Mouse (Mus musculus) brown adipose tissue, adult 24 weeks (tissue): ENCODE measurements at regions not wholly inside any gene's neighbourhood (a gene's known extent, or its start where the extent isn't known, plus 50 kb on each side); places are given as distances from the start of the nearest gene placed in this dataset.

ENCODE experiments used
- H3K27ac ChIP-seq: fragments of 200-500 bp; replicated peaks from 2 replicates; pipeline ENCODE4 v1.5.1; 2012; ENCODE audit warnings: low read depth, mild to moderate bottlenecking, low read length
- H3K4me1 ChIP-seq: fragments of 200-500 bp; 2 replicates; pipeline ENCODE4 v1.6.1; 2012; ENCODE audit warnings: low read length, mixed read lengths; ENCODE audit not compliant: control insufficient read depth, insufficient read depth, insufficient read length
- H3K4me3 ChIP-seq: fragments of 200-500 bp; 2 replicates; pipeline ENCODE4 v1.5.1; 2012; ENCODE audit warnings: low read depth, mild to moderate bottlenecking, low read length, moderate library complexity; ENCODE audit not compliant: insufficient read depth

DNA sequence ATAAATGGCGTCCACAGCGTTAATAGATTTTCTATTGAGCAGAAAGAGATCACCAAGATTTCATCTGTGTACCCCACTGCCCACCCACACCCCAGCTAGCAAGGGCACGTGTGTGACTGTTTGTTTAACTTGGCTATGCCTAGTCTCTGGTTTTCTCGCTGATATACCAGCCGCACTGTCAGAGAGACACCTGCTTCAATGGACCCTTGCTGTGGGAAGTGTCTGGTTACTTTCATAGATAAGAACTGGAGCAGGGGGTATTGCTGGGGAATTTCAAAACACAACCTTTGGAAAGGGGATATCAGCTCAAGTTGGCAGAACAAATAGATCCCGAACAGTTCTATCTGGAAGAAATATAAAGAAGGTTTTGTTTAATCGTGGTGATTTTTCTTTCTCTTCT, 656.8 kb upstream of the Cdh5 start:
- H3K27ac ChIP-seq, result no peak overlapping the region
- no peak overlapping the region for H3K4me3 ChIP-seq
- no peaks in the 10 kb centered on the region for H3K4me1 ChIP-seq

- H3K4me3 ChIP-seq, result no peak overlapping the region
- no peak overlapping the region for H3K27ac ChIP-seq
- no peaks in the 10 kb centered on the region for H3K4me1 ChIP-seq
Observed at GRCm38 (mm10) chr8:103445378-103445777, 656.0 kb upstream of the Cdh5 start.

- no peak overlapping the region for H3K4me3 ChIP-seq
- no peak overlapping the region for H3K27ac ChIP-seq
- no peaks in the 10 kb centered on the region for H3K4me1 ChIP-seq
Observed at GRCm38 (mm10) chr8:103447916-103448315, 653.5 kb upstream of the Cdh5 start.

DNA sequence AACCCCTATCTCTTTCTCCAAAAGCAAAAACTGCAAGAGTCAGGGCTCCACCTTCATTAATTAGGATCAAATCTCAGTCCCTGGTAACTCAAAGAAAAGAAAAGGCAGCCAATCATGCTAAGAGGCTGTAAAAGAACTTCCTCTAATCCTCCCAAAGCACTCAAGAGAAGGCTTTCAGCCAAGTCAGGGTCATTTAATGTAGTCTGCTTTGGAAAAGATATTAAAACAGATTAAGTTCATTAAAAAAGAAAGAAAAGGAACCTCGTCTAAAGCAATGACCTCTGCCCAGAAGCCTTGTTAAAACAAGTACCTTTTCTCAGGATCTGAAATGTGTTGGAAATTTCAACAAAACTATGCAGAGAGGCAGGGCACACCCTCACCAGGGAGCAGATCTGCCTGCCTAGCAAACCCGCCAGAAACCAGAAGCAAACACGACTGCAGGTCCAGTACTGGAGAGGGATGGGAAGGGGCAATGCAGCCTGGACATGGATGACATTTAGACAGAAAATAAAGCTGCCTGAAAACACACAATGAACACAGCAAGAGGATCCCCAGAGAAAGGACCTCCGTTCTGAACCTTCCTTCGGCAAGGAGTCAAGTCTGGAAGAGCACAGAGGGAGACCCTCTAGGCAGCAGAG, 649.9 kb upstream of the Cdh5 start:
- Histone ChIP-seq H3K4me3 (no peak overlapping the region), H3K4me1 (no peaks in the 10 kb centered on the region), H3K27ac (no peak overlapping the region)

GRCm38 (mm10) chr8:103457176-103457575, 644.2 kb upstream of the Cdh5 start:
- H3K4me3 ChIP-seq, result no peak overlapping the region
- no peak overlapping the region for H3K27ac ChIP-seq
- H3K4me1 ChIP-seq, result no peaks in the 10 kb centered on the region

DNA sequence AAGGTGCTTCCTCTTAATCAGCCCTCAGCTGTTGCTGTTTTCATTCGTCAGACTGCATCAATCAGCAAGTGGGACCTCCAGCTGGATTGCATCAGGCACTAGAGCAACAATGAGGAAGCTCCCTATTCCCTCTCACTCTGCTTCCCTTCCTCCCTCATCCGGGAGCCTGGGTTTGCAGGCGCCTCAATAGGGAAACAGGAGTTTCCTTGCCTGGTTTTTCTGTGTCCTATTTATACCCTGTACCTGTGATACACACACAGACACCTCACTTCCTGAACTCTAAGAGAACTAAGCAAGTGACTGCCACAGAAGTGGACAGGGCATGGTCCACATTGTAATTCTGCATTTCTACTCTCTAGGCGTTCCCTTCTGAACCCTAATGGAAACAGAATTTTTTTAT, 637.9 kb upstream of the Cdh5 start:
- no peak overlapping the region for H3K27ac ChIP-seq
- H3K4me3 ChIP-seq, result no peak overlapping the region
- H3K4me1 ChIP-seq, result no peaks in the 10 kb centered on the region

DNA sequence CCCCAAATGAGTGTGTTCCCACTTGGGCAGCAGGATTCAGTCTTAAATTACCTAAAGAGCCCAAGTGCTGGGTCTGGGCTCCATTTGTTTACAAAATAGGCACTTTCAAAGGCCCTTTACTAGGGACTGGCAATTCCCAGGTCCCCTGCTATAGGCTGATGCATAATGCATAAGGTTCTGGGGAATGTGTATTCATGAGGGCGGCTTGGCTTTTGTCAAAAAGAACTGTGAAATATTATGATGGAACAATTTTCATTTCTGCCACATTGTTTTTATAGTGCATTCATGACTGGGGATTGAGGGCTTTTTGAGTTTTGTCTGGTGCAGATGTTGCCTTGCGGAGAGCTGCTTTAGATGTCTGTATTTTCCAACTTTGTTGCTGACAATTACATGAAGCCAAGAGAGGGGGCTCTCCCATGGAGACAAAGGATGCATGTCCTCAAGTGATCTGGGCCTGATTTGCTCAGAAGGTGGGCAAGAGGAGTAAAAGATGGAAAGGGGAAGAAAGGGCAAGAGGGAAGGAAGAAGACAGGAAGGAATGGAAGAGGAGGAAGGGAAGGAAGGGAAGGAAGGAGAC, 636.6 kb upstream of the Cdh5 start:
- H3K4me1 ChIP-seq, result no peaks in the 10 kb centered on the region
- no peak overlapping the region for H3K4me3 ChIP-seq
- no peak overlapping the region for H3K27ac ChIP-seq

DNA sequence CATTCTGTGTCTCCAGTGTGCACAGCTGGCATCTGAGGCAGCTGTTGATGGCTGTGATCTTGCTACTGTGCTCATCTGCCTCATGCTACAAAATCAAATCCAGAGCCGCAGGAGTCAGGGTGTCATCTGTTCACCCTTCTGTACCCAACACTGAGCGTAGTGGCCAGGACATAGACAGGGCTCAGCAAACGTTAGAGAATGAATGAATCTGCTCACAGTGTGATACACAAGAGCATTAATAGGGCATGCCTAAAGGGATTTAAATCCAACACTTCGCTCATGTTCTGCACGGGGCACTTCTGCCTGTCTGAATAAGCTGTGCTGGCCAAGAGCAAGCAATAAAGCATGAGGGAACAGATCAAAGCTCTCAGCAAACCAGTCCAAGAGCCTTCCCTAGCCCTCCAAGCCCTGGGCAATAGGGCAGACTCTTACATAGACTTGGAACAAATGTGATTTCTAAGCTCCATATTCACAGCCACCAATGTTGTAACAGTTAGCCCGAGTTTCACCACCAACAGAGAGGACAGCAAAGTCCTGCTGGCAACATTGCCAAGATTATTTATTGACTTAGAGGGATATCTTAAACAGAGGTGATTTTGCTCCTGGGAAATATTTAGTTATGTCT, 633.8 kb upstream of the Cdh5 start:
- Histone ChIP-seq H3K27ac (no peak overlapping the region), H3K4me3 (no peak overlapping the region), H3K4me1 (no peaks in the 10 kb centered on the region)

GRCm38 (mm10) chr8:103469049-103469448, 632.4 kb upstream of the Cdh5 start:
- Histone ChIP-seq H3K27ac (no peak overlapping the region), H3K4me3 (no peak overlapping the region), H3K4me1 (no peaks in the 10 kb centered on the region)

DNA sequence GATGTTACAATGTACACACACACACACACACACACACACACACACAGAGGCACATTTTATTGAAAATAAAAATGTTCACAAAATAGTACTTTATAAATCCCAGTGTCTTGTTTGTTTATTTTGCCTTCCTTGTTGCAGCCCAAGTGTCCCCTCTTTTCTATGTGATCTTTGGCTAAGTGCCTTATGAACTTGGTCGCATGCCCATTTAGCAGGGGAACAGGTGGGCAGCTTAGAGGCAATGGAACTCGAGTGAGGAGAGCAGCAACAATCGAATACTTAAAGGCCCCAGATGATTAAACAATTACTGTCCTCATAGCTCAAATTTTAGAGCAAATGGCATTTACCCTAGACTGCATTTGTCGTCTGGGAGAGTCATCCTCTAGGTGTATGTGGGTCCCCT, 631.1 kb upstream of the Cdh5 start:
- Histone ChIP-seq H3K27ac (no peak overlapping the region), H3K4me1 (no peaks in the 10 kb centered on the region), H3K4me3 (no peak overlapping the region)

DNA sequence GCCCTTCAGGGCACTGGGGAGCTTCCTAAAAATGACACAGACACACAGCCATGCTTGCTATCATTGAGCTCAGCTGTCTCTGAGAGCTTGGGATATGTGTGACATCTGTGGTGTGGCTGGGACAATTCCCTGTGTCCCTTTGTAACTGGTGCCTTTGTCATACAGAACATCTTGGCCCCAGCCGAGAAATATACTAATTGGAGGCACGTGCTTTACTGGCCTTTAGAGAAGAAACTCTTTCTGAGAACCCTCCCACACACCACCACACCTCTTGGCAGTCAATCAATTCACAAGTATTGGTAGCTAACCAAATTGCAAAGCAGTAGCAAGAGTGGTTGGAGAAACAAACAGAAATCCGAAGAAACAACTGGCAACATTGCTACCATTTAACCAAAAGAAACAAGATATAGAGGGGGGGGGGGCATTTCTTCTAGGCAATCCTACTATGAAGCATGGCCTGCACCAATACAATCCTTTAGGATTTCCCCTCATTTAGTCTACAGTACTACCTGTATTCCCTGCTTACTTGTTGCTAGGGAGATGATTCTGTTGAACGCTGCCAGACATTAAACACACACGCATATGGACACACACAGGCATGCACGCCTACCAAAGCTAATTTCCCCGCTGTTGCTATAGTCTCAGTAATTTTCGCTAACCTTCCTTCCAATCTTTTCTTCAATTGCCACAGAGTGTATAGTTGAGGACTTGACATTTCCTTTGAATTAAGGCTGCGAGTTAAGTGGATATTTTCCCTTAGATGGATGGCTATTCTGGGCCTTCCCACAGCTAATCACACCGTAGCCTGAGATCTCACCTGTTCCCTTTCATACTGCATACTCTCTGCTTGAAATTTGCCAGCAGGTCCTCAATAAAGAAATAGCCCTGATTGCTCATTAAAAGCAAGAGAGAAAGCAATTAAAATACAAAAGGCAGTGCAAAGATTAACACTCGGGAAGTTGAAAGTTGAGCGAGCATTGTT, 625.3 kb upstream of the Cdh5 start:
- Histone ChIP-seq H3K4me3 (no peak overlapping the region), H3K4me1 (no peaks in the 10 kb centered on the region), H3K27ac (no peak overlapping the region)

GRCm38 (mm10) chr8:103482033-103482720, 619.2 kb upstream of the Cdh5 start:
- peaks cover 6% of the 10 kb centered on the region; the same call in 1 of the 2 replicates for H3K4me1 ChIP-seq
- H3K27ac ChIP-seq, result 0 out of 2 replicates have a peak overlapping the region, but pooled peaks have one; percentile 27
- H3K4me3 ChIP-seq, result no peak overlapping the region

GRCm38 (mm10) chr8:103485441-103485840, 616.0 kb upstream of the Cdh5 start:
- no peak overlapping the region for H3K27ac ChIP-seq

GRCm38 (mm10) chr8:103489411-103489810, 612.0 kb upstream of the Cdh5 start:
- Histone ChIP-seq H3K27ac (no peak overlapping the region), H3K4me1 (no peaks in the 10 kb centered on the region), H3K4me3 (no peak overlapping the region)

More at GRCm38 (mm10) chr8:103485441-103485840, 616.0 kb upstream of the Cdh5 start:
- Histone ChIP-seq H3K4me1 (peaks cover 6% of the 10 kb centered on the region; the same call in 1 of the 2 replicates), H3K4me3 (no peak overlapping the region)
